In genomic region chr3:9063662-9064061, GRCm38 (mm10) we compare ENCODE assay signal across 21 mouse cellular contexts.
DNase-seq lines count a peak whose midpoint lies in the region; ATAC-seq and TF ChIP-seq lines count a peak whose summit lies in the region.
"Had no signal": no experiment of that assay in that cellular context is flagged by ENCODE, and none has a peak within 500 bp of the region (broad histone marks: within the 10 kb centered on the region; RNA-seq: fewer than 3 reads in every experiment).

No protein-coding gene starts in this region.

- H3K9me3 ChIP-seq in forebrain, embryonic 11.5 days (ENCODE audit: control insufficient read depth, low read length) = no peaks in the 10 kb centered on the region
- no peaks in the 10 kb centered on the region for H3K9me3 ChIP-seq in forebrain, embryonic 10.5 days
- H3K9me3 ChIP-seq: forebrain, embryonic 12.5 days; forebrain, embryonic 15.5 days; heart, embryonic 10.5 days; heart, embryonic 13.5 days; hindbrain, embryonic 12.5 days; hindbrain, embryonic 15.5 days had no signal

- H3K4me1 ChIP-seq in forebrain, embryonic 11.5 days (replicated peaks; ENCODE audit: control insufficient read depth, insufficient read depth, low read length) = no peaks in the 10 kb centered on the region
- H3K4me1 ChIP-seq in forebrain, embryonic 10.5 days = 0 out of 2 replicates have a peak, but pooled peaks cover 3% of the 10 kb centered on the region
- no peaks in the 10 kb centered on the region for H3K4me1 ChIP-seq in kidney, adult 2 months (ENCODE audit: control insufficient read depth, insufficient read depth, low read length)
- H3K4me1 ChIP-seq: forebrain, embryonic 12.5 days; forebrain, embryonic 15.5 days; heart, embryonic 10.5 days; hindbrain, embryonic 12.5 days; hindbrain, embryonic 15.5 days had no signal

- H3K4me3 ChIP-seq in forebrain, embryonic 11.5 days (ENCODE audit: low read depth, low read length) = no peak overlapping the region
- no peak overlapping the region for H3K4me3 ChIP-seq in forebrain, embryonic 10.5 days
- no peak overlapping the region for H3K4me3 ChIP-seq in kidney, adult 2 months (ENCODE audit: insufficient read depth, low read depth, low read length)
- H3K4me3 ChIP-seq: forebrain, embryonic 12.5 days; forebrain, embryonic 15.5 days; heart, adult 2 months; heart, embryonic 10.5 days; heart, embryonic 13.5 days; hindbrain, embryonic 12.5 days; hindbrain, embryonic 15.5 days had no signal

- H3K27ac ChIP-seq in forebrain, embryonic 11.5 days (ENCODE audit: low read depth, low read length) = no peak overlapping the region
- H3K27ac ChIP-seq in forebrain, embryonic 10.5 days = no peak overlapping the region
- H3K27ac ChIP-seq in kidney, adult 2 months (ENCODE audit: insufficient read depth, low read depth, low read length) = no peak overlapping the region
- H3K27ac ChIP-seq: forebrain, embryonic 12.5 days; forebrain, embryonic 15.5 days; heart, adult 2 months; heart, embryonic 10.5 days; heart, embryonic 13.5 days; hindbrain, embryonic 12.5 days; hindbrain, embryonic 15.5 days had no signal

- WGBS in forebrain, embryonic 11.5 days = 70% methylated on average over 5 of the region's 5 CpGs
- WGBS in forebrain, embryonic 10.5 days = 75% methylated on average over 5 of the region's 5 CpGs
- 38% methylated on average over 5 of the region's 5 CpGs for WGBS in large intestine, adult 2 months
- WGBS in kidney, adult 2 months = 80% methylated on average over 5 of the region's 5 CpGs

- H3K36me3 ChIP-seq in forebrain, embryonic 11.5 days (ENCODE audit: control insufficient read depth, insufficient read depth, low read length) = no peaks in the 10 kb centered on the region
- no peaks in the 10 kb centered on the region for H3K36me3 ChIP-seq in forebrain, embryonic 10.5 days (replicated peaks)
- H3K36me3 ChIP-seq in kidney, adult 2 months (ENCODE audit: control insufficient read depth, insufficient read depth, low read length) = no peaks in the 10 kb centered on the region
- H3K36me3 ChIP-seq: forebrain, embryonic 12.5 days; forebrain, embryonic 15.5 days; heart, embryonic 10.5 days; heart, embryonic 13.5 days; hindbrain, embryonic 12.5 days; hindbrain, embryonic 15.5 days had no signal

- TF ChIP-seq CTCF in kidney, adult 2 months (conservative IDR thresholded peaks at IDR 0.05; ENCODE audit: insufficient read depth, insufficient read length, low read depth, low read length) = no peak

- no peak overlapping the region for H3K4me2 ChIP-seq in forebrain, embryonic 11.5 days (ENCODE audit: low read depth, low read length, severe bottlenecking)
- H3K4me2 ChIP-seq: forebrain, embryonic 12.5 days; forebrain, embryonic 15.5 days; heart, embryonic 13.5 days; hindbrain, embryonic 12.5 days; hindbrain, embryonic 15.5 days had no signal

- H3K9ac ChIP-seq in forebrain, embryonic 11.5 days (ENCODE audit: low read length) = no peak overlapping the region
- H3K9ac ChIP-seq: forebrain, embryonic 12.5 days; forebrain, embryonic 15.5 days; heart, embryonic 13.5 days; hindbrain, embryonic 12.5 days; hindbrain, embryonic 15.5 days had no signal

- ATAC-seq in forebrain, embryonic 11.5 days (replicated peaks; ENCODE audit: low FRiP score) = no peak
- ATAC-seq: forebrain, embryonic 15.5 days had no signal

- no peaks in the 10 kb centered on the region for H3K27me3 ChIP-seq in forebrain, embryonic 11.5 days (ENCODE audit: control insufficient read depth, insufficient read depth, low read length)
- H3K27me3 ChIP-seq in forebrain, embryonic 10.5 days (ENCODE audit: poor library complexity, severe bottlenecking) = no peaks in the 10 kb centered on the region
- no peaks in the 10 kb centered on the region for H3K27me3 ChIP-seq in kidney, adult 2 months (replicated peaks; ENCODE audit: control insufficient read depth, insufficient read depth, low read length)
- H3K27me3 ChIP-seq: forebrain, embryonic 12.5 days; forebrain, embryonic 15.5 days; hindbrain, embryonic 12.5 days had no signal

- peak; percentile 43 for DNase-seq in forebrain, embryonic 11.5 days (ENCODE audit: low spot score)
- no peak for DNase-seq in forebrain, embryonic 10.5 days (ENCODE audit: extremely low spot score, low spot score)
- DNase-seq in urinary bladder, adult 2 months (ENCODE audit: low spot score) = peak; percentile 4
- DNase-seq in urinary bladder, postnatal 36 days (ENCODE audit: low spot score in 2 of 2) = no peak
- peak; percentile 48 for DNase-seq in large intestine, adult 2 months (ENCODE audit: low read depth, low spot score)
- no peak for DNase-seq in right cerebral cortex, postnatal 36 days (ENCODE audit: low spot score in 2 of 2)
- DNase-seq in kidney, adult 2 months = no peak
- DNase-seq: adrenal gland, postnatal 10 days; adrenal gland, postnatal 36 days; cerebellum, adult 18-20 months; cerebellum, adult 9-10 months; cerebellum, postnatal 14 days; gastrocnemius, postnatal 10 days; gastrocnemius, postnatal 36 days; heart, adult 2 months had no signal

- no peak for TF ChIP-seq POLR2A in kidney, adult 2 months (IDR thresholded peaks at IDR 0.05; ENCODE audit: low read depth, low read length)

Comparison
In these comparisons a context has a peak if more than half of its experiments do, and no peak if none do; other contexts are left out.
1. DNase-seq: peak in forebrain, embryonic 11.5 days (single experiment), urinary bladder, adult 2 months (single experiment) and large intestine, adult 2 months (single experiment); none in forebrain, embryonic 10.5 days (single experiment), urinary bladder, postnatal 36 days (0 of 2), right cerebral cortex, postnatal 36 days (0 of 2) and kidney, adult 2 months (single experiment).